20 mouse cellular contexts compared by ENCODE assay signal in the genomic region with DNA sequence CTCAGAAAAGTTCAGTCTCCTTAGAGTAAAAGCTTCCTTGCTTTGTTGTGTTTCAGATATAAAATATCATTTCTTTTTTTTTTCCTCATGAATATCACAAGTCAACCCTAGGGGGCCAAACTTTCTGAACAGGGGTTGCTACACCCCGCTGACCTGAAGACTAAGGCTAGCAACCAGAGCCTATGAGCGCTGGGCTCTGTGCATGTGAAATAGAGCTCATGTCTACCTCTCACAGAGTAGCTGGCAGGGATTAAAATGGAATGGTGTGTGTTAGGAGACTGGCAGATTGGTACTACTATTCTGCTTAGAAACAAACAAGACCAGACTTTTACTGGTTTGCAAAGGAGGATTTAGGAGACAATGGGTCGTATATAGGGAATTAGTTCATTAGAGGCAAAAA.
A peak's percentile ranks its signal among the peaks of the same experiment; 100 is the strongest.
DNase-seq lines count a peak whose midpoint lies in the region; ATAC-seq and TF ChIP-seq lines count a peak whose summit lies in the region.
"Had no signal": no experiment of that assay in that cellular context is flagged by ENCODE, and none has a peak within 500 bp of the region (broad histone marks: within the 10 kb centered on the region; RNA-seq: fewer than 3 reads in every experiment).

No protein-coding gene starts in this region.

- no peak overlapping the region for H3K27ac ChIP-seq in heart, adult 2 months
- no peak overlapping the region for H3K27ac ChIP-seq in midbrain, embryonic 11.5 days (ENCODE audit: low read depth, low read length)
- H3K27ac ChIP-seq in midbrain, embryonic 16.5 days (ENCODE audit: low read length), result no peak overlapping the region
- no peak overlapping the region for H3K27ac ChIP-seq in midbrain, embryonic 14.5 days (replicated peaks; ENCODE audit: low read depth, low read length)
- H3K27ac ChIP-seq in midbrain, embryonic 10.5 days (replicated peaks), result no peak overlapping the region
- H3K27ac ChIP-seq in intestine, embryonic 16.5 days (ENCODE audit: low read length), result no peak overlapping the region
- H3K27ac ChIP-seq: embryonic facial prominence, embryonic 10.5 days; embryonic facial prominence, embryonic 12.5 days; forebrain, embryonic 13.5 days; forebrain, embryonic 15.5 days had no signal

- WGBS in heart, adult 2 months, result 96% methylated on average over 3 of the region's 3 CpGs
- WGBS in midbrain, embryonic 11.5 days, result 59% methylated on average over 3 of the region's 3 CpGs
- WGBS in midbrain, embryonic 16.5 days, result 47% methylated on average over 3 of the region's 3 CpGs
- WGBS in midbrain, embryonic 14.5 days, result 35% methylated on average over 3 of the region's 3 CpGs
- WGBS in midbrain, embryonic 10.5 days, result 68% methylated on average over 3 of the region's 3 CpGs
- 84% methylated on average over 3 of the region's 3 CpGs for WGBS in intestine, embryonic 16.5 days

- H3K4me1 ChIP-seq in heart, adult 2 months (ENCODE audit: control insufficient read depth, insufficient read depth, low read length), result no peaks in the 10 kb centered on the region
- peaks cover 2% of the 10 kb centered on the region; the same call in 1 of the 2 replicates for H3K4me1 ChIP-seq in midbrain, embryonic 11.5 days (ENCODE audit: control insufficient read depth, insufficient read depth, low read length)
- H3K4me1 ChIP-seq in midbrain, embryonic 16.5 days (ENCODE audit: control insufficient read depth, insufficient read depth, low read length), result peaks cover 3% of the 10 kb centered on the region; the same call in 1 of the 2 replicates
- H3K4me1 ChIP-seq in midbrain, embryonic 14.5 days (ENCODE audit: control insufficient read depth, insufficient read depth, low read length), result no peaks in the 10 kb centered on the region
- peaks cover 25% of the 10 kb centered on the region for H3K4me1 ChIP-seq in midbrain, embryonic 10.5 days
- H3K4me1 ChIP-seq in intestine, embryonic 16.5 days (ENCODE audit: control insufficient read depth, insufficient read depth, low read length), result no peaks in the 10 kb centered on the region
- H3K4me1 ChIP-seq: embryonic facial prominence, embryonic 12.5 days had no signal

- no peak overlapping the region for H3K4me3 ChIP-seq in heart, adult 2 months
- no peak overlapping the region for H3K4me3 ChIP-seq in midbrain, embryonic 11.5 days (ENCODE audit: low read depth, low read length)
- H3K4me3 ChIP-seq in midbrain, embryonic 16.5 days (ENCODE audit: low read depth, low read length), result no peak overlapping the region
- H3K4me3 ChIP-seq in midbrain, embryonic 14.5 days (replicated peaks; ENCODE audit: low read depth, low read length), result no peak overlapping the region
- no peak overlapping the region for H3K4me3 ChIP-seq in midbrain, embryonic 10.5 days
- no peak overlapping the region for H3K4me3 ChIP-seq in intestine, embryonic 16.5 days (ENCODE audit: low read length)
- H3K4me3 ChIP-seq: embryonic facial prominence, embryonic 10.5 days; embryonic facial prominence, embryonic 12.5 days; forebrain, embryonic 13.5 days; forebrain, embryonic 15.5 days had no signal

- DNase-seq in heart, adult 11 months, result peak; percentile 63
- DNase-seq in heart, adult 2 months, result no peak
- no peak for DNase-seq in midbrain, embryonic 11.5 days (ENCODE audit: low spot score, missing footprints)
- DNase-seq in midbrain, embryonic 14.5 days, result peak; percentile 23
- DNase-seq in midbrain, embryonic 10.5 days (ENCODE audit: low spot score), result no peak
- DNase-seq: adrenal gland, adult 2 months; adrenal gland, postnatal 10 days; adrenal gland, postnatal 25 days; B cell, adult 2 months; cerebellum, adult 11-12 months; cerebellum, adult 2 months; cerebellum, adult 9-10 months; cerebellum, postnatal 10 days; cerebellum, postnatal 25 days had no signal

- H3K9ac ChIP-seq in heart, adult 2 months (ENCODE audit: low read depth, low read length), result no peak overlapping the region
- H3K9ac ChIP-seq in midbrain, embryonic 11.5 days (ENCODE audit: low read length), result no peak overlapping the region
- no peak overlapping the region for H3K9ac ChIP-seq in midbrain, embryonic 16.5 days (ENCODE audit: low read depth, low read length)
- no peak overlapping the region for H3K9ac ChIP-seq in midbrain, embryonic 14.5 days (replicated peaks; ENCODE audit: low read length)
- H3K9ac ChIP-seq in intestine, embryonic 16.5 days (ENCODE audit: low read depth, low read length), result no peak overlapping the region
- H3K9ac ChIP-seq: embryonic facial prominence, embryonic 12.5 days; forebrain, embryonic 13.5 days; forebrain, embryonic 15.5 days had no signal

- H3K27me3 ChIP-seq in heart, adult 2 months (ENCODE audit: control insufficient read depth, insufficient read depth, low read length), result no peaks in the 10 kb centered on the region
- H3K27me3 ChIP-seq in midbrain, embryonic 11.5 days (ENCODE audit: control insufficient read depth, insufficient read depth, low read length), result no peaks in the 10 kb centered on the region
- no peaks in the 10 kb centered on the region for H3K27me3 ChIP-seq in midbrain, embryonic 16.5 days (ENCODE audit: control insufficient read depth, insufficient read depth, low read depth, low read length)
- no peaks in the 10 kb centered on the region for H3K27me3 ChIP-seq in midbrain, embryonic 14.5 days (ENCODE audit: control insufficient read depth, insufficient read depth, low read length)
- H3K27me3 ChIP-seq in midbrain, embryonic 10.5 days (ENCODE audit: low read depth, poor library complexity, severe bottlenecking), result 0 out of 2 replicates have a peak, but pooled peaks cover 13% of the 10 kb centered on the region
- H3K27me3 ChIP-seq in intestine, embryonic 16.5 days (replicated peaks; ENCODE audit: control insufficient read depth, insufficient read depth, low read length), result no peaks in the 10 kb centered on the region
- H3K27me3 ChIP-seq: forebrain, embryonic 13.5 days; forebrain, embryonic 15.5 days had no signal

- H3K4me2 ChIP-seq in midbrain, embryonic 11.5 days, result no peak overlapping the region
- H3K4me2 ChIP-seq in midbrain, embryonic 16.5 days (ENCODE audit: low read length), result no peak overlapping the region
- H3K4me2 ChIP-seq in midbrain, embryonic 14.5 days (ENCODE audit: low read length), result no peak overlapping the region
- no peak overlapping the region for H3K4me2 ChIP-seq in intestine, embryonic 16.5 days (ENCODE audit: low read depth, low read length)
- H3K4me2 ChIP-seq: embryonic facial prominence, embryonic 12.5 days; forebrain, embryonic 13.5 days; forebrain, embryonic 15.5 days had no signal

- H3K9me3 ChIP-seq in midbrain, embryonic 11.5 days (ENCODE audit: control insufficient read depth, low read length), result no peaks in the 10 kb centered on the region
- H3K9me3 ChIP-seq in midbrain, embryonic 16.5 days (replicated peaks; ENCODE audit: control insufficient read depth, low read length, poor library complexity, severe bottlenecking), result no peaks in the 10 kb centered on the region
- H3K9me3 ChIP-seq in midbrain, embryonic 14.5 days (ENCODE audit: control insufficient read depth, low read length), result no peaks in the 10 kb centered on the region
- H3K9me3 ChIP-seq in midbrain, embryonic 10.5 days (replicated peaks), result no peaks in the 10 kb centered on the region
- H3K9me3 ChIP-seq in intestine, embryonic 16.5 days (ENCODE audit: control insufficient read depth, low read length), result no peaks in the 10 kb centered on the region
- H3K9me3 ChIP-seq: embryonic facial prominence, embryonic 10.5 days; embryonic facial prominence, embryonic 12.5 days; forebrain, embryonic 13.5 days; forebrain, embryonic 15.5 days had no signal

- H3K79me2 ChIP-seq in heart, adult 2 months (replicated peaks; ENCODE audit: control insufficient read depth, insufficient read depth, low read length), result no peaks in the 10 kb centered on the region

- TF ChIP-seq EP300 in heart, adult 2 months (IDR thresholded peaks at IDR 0.05; ENCODE audit: insufficient read depth, low read depth, low read length), result no peak

- no peak for TF ChIP-seq POLR2A in heart, adult 2 months (IDR thresholded peaks at IDR 0.05; ENCODE audit: insufficient read depth, low read depth, low read length)

- H3K36me3 ChIP-seq in heart, adult 2 months (ENCODE audit: control insufficient read depth, insufficient read depth, low read length), result no peaks in the 10 kb centered on the region
- H3K36me3 ChIP-seq in midbrain, embryonic 11.5 days (ENCODE audit: control insufficient read depth, insufficient read depth, low read length), result no peaks in the 10 kb centered on the region
- H3K36me3 ChIP-seq in midbrain, embryonic 16.5 days (ENCODE audit: control insufficient read depth, insufficient read depth, low read length), result no peaks in the 10 kb centered on the region
- H3K36me3 ChIP-seq in midbrain, embryonic 14.5 days (ENCODE audit: control insufficient read depth, insufficient read depth, low read length), result no peaks in the 10 kb centered on the region
- H3K36me3 ChIP-seq in midbrain, embryonic 10.5 days, result no peaks in the 10 kb centered on the region
- H3K36me3 ChIP-seq in intestine, embryonic 16.5 days (ENCODE audit: control insufficient read depth, insufficient read depth, low read length), result no peaks in the 10 kb centered on the region
- H3K36me3 ChIP-seq: embryonic facial prominence, embryonic 10.5 days; embryonic facial prominence, embryonic 12.5 days; forebrain, embryonic 15.5 days had no signal

- intact Hi-C loops in heart, adult 2 months (cut with DNase I), result no loop called here

- TF ChIP-seq CTCF in heart, adult 2 months (IDR thresholded peaks at IDR 0.05), result no peak

- 0 out of 2 replicates have a peak, but pooled peaks have one; percentile 54 for ATAC-seq in midbrain, embryonic 11.5 days (ENCODE audit: low FRiP score)
- ATAC-seq in midbrain, embryonic 16.5 days, result no peak
- ATAC-seq in midbrain, embryonic 14.5 days (ENCODE audit: low FRiP score, low TSS enrichment), result no peak
- no peak for ATAC-seq in intestine, embryonic 16.5 days
- ATAC-seq: forebrain, embryonic 13.5 days; forebrain, embryonic 15.5 days had no signal

Comparison
In these comparisons a context has a peak if more than half of its experiments do, and no peak if none do; other contexts are left out.
1. DNase-seq: peak in heart, adult 11 months (single experiment) and midbrain, embryonic 14.5 days (single experiment); none in heart, adult 2 months (0 of 2), midbrain, embryonic 11.5 days (single experiment) and midbrain, embryonic 10.5 days (single experiment).